Mouse (Mus musculus) cerebellum, adult 11-12 months (tissue): ENCODE measurements around the gene Olfr934.

Experiments used
- DNase-seq: peaks from one replicate; pipeline ENCODE4 v3.0.0; 2022

Olfr934 gene

GRCm38 (mm10) chr9:38988215-38988614, at the start of gene Olfr934:
TSS of gene Olfr934 (minus strand) at chr9:38988315.
- no peak for DNase-seq

DNA sequence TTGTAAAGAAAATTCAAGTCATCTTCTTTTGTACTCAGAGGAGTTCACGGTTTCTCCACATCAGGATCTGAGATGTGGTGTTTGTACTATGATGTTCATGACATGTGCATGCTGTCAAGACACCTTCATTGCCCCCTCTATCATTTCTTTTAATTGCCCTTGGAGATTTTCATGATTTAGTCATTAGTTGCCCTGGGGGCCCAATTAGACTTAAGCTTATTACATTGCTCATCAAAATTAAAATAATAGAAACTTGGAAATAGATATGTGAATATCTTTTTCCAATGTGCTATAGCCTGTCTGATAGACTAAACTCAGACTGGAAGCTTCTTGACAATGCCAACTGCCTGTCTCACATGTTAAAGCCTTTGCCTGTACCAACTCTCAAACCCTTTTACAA, 35.2 kb upstream of the Olfr934 start, which contains the start of gene Olfr146:
TSS of gene Olfr146 (minus strand) at position 101 of the 400 bp plus-strand sequence.
- no peak for DNase-seq

DNA sequence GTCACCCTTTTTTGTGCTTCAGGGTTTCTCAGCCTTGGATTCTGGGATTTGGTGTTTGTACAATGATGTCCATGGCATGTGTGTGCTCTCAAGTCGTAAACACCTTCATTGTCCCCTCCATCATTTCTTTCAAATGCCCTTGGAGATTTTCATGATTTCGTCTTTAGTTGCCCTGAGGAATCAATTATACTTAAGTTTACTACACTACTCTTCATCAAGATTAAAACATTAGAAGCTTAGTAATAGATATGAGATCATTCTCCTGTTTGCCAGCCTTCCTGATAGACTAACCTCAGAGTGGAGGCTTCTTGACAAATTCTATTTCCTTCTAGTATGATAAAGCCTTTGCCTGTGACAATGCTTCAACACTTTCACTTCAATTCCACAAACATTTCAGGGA, 11.5 kb upstream of the Olfr934 start, which contains the start of gene Olfr935:
TSS of gene Olfr935 (minus strand) at position 101 of the 400 bp plus-strand sequence.
- DNase-seq = no peak

DNA sequence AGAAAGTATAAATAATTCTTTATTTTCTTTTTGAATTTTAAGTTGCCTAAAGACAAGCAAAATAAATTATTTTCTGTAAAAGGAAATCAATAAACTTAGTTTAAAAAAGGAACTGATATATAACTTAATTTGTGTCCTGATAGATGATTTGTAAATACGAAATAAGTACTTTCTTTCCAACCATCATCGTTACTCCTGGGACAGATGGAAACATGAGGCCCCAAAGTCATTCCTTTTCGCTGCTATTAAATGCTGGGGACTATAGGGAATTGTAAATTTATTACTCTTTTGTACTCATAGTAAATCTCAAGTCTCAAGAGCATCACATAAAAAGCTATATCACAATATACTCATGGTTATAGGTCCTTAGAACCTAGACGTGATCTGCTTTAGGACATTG, 16.1 kb downstream of the Olfr934 start, which contains the start of gene Olfr933:
TSS of gene Olfr933 (plus strand) at position 301 of the 400 bp plus-strand sequence.
- DNase-seq = no peak

GRCm38 (mm10) chr9:38954124-38954416, 34.0 kb downstream of the Olfr934 start:
- DNase-seq = no peak

- DNase-seq = no peak
These were observed 34.6 kb downstream of the Olfr934 start for GRCm38 (mm10) chr9:38953401-38954123.
